Mouse (Mus musculus) lung, postnatal 0 days (tissue): ENCODE results near the gene Mmrn2.

Source experiments
- CTCF ChIP-seq: IDR thresholded peaks from 2 replicates; pipeline ENCODE4 v1.5.1; 2016; ENCODE audit warnings: antibody characterized with exemption, mild to moderate bottlenecking
- EP300 ChIP-seq: IDR thresholded peaks from 2 replicates; pipeline ENCODE4 v1.6.1; 2016; ENCODE audit warnings: antibody characterized with exemption, mild to moderate bottlenecking, control low read depth

GRCm38 (mm10) chr14:34359676-34360244 lies 15.5 kb upstream of the Mmrn2 start:
- TF ChIP-seq CTCF (no peak), EP300 (no peak)
